Mouse (Mus musculus) testis, adult 2 months (tissue): Measurements from ENCODE around the gene Gm6588.

ENCODE experiments used
- CTCF ChIP-seq: fragments of 200-500 bp; IDR thresholded peaks from 2 replicates; pipeline ENCODE4 v1.5.1; 2012; ENCODE audit warnings: low read depth, mild to moderate bottlenecking, inconsistent platforms, low read length, moderate library complexity; ENCODE audit not compliant: control insufficient read depth, insufficient read depth, insufficient replicate concordance
- POLR2A ChIP-seq: fragments of 200-500 bp; IDR thresholded peaks from 2 replicates; pipeline ENCODE4 v1.6.1; 2012; ENCODE audit warnings: low read depth, mild to moderate bottlenecking, inconsistent platforms, low read length, moderate library complexity; ENCODE audit not compliant: control insufficient read depth

GRCm38 (mm10) chr5:112498921-112499917, 50.0 kb downstream of the Gm6588 start:
- TF ChIP-seq CTCF, result no peak
- TF ChIP-seq POLR2A, result no peak
